Mouse (Mus musculus) CD8-positive naive resting alpha-beta T cell, adult 2 months (primary cell): ENCODE measurements around the gene Traf3ip3.

Source experiments
- DNase-seq, 2 experiments: peaks; one replicate each; pipeline ENCODE4 v3.0.0; 2022; ENCODE audit warnings: low read depth in 2 of 2, low spot score in 2 of 2

Traf3ip3 gene

DNA sequence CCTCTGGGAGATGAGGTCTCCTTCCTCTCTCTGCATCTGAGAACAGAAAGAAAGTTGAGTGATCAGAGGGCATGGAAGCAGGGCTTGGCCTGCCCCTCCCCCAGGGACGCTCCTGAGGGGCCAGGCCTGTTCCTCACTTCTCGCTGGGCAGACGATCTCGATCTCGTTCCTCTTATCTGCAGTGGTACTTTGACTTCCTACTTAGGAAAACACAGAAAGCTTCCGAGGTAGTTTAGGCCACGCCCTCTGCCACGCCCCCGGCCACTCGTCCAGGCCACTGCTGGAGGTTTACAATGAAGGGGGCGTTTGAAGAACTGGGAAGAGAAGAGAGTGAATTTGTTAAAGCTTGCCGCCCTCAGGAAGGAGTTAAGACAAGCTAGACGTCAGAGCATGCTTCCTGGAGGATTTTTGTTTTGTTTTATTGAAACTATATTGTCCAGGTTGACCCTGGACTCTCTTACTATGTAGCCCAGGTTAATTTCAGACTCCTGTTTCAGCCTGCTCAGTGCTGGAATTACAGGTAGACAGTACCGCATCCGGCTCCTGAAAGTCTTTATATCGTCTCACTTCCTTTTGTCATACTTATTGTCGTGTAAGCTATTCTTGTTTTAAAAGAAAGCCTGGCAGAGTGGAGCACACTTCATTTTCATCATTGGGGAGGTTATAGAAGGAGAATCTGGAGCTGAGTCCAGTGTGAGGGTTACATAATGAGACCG, 41.0 kb downstream of the Traf3ip3 start:
- no peak for DNase-seq

DNA sequence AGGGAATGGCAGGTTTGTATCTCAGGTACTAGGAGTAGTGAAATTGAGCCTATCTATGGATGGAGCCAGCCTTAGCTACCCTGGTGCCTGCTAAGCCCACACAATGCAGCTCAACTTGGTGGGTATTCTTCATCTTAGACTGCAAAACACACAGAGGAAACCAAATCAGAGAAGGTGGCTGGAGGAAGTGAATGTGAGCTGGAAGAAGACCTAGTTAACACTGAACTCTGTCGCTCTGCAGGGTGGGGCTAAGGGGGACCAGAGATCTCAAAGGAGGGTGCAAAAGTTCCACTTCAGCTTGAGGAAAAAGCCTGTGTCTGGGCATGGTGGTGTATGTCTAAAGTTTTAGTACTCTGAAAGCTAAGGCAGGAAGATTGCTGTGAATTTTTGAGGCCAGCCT, 41.9 kb downstream of the Traf3ip3 start:
- no peak for DNase-seq

DNA sequence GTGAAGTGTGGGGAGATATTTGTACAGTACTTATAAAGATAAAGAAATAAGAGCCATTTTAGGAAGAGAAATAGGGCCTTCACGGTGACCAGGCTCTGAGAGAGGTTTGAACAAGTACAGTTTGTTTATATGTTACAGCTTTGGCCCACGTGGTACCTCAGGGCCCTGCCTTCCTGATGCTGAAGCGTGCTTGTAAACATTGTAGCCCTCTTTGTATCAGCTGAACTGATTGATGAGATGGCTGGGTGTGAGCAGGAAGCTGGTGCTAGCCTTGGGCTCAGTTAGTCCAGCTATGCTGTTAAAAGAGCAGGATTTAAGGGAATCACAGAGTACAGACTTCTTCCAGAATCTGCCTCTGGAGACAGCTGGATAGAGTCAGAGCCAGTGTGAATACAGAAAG, 42.3 kb downstream of the Traf3ip3 start:
- DNase-seq = no peak

DNA sequence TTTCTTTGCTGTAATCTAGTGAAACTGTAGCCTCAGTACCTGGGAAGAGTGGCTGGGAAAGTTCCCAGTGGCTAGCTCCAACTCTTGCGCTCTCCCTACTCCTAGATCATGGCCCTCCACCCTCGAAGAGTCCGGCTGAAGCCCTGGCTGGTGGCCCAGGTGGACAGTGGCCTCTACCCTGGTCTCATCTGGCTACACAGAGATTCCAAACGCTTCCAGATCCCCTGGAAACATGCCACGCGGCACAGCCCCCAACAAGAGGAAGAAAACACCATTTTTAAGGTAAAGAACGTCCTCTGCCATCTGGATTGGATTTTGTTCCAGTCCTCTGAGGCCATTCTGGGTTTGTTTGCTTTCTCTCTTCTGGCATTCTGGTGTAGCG, 44.4 kb downstream of the Traf3ip3 start:
- no peak for DNase-seq

DNA sequence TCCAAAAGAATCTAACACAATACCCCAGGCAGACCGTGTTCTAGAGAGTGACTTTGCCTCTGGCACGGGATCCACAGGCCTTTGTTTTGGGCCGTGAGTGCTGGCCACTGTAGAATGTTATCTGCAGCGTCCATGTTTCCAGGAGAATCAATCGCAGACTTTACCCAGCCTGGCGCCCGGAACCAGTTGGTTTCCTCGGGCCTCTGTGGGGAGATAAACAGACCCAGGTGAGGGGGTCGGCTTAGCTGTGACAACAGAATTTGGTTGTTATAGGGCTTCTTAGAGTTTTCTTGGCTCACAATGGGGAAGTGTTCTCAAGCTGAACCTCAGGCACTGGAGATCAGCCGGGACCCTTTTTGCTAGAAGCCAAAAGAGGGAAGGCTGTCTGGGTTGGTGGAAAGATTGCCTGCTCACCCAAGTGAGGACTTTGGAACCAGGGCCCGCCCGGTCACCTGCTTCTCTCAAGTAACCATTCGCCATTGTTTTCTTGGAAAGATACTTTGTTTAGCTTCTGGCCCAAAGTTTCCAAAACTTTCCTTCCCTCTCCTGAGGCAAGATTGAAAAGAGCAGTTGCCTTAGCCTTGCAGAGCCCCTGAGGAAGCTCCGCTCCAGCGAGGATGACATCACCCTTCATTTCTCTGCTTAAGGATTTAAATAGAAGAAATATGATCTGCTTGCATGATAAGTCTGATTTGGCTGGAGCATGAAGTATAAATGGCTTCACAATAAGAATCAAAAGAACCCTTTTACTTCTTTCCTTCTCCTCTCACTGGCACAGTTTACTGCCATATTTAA, 45.0 kb downstream of the Traf3ip3 start:
- DNase-seq = no peak

DNA sequence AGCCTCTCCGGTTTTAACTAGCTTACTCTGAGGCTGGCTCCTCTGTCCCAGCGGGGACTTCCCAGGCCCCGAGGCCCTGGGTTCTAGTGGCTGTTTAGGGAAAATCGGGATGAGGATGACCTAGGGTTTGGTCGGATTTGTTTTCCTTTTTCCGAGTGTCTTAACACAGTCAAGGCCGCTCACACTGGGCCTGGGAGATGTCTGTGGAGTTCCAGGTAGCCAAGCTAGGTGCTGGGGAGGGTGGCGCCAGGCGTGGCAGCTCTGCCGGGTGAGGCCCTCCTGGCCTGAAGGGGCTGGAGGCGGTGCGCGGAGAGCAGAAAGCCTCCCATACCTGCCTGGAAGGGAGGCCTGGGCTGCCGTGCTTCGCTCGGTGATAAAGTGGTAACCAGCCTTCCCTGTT, 47.9 kb downstream of the Traf3ip3 start:
- no peak for DNase-seq

DNA sequence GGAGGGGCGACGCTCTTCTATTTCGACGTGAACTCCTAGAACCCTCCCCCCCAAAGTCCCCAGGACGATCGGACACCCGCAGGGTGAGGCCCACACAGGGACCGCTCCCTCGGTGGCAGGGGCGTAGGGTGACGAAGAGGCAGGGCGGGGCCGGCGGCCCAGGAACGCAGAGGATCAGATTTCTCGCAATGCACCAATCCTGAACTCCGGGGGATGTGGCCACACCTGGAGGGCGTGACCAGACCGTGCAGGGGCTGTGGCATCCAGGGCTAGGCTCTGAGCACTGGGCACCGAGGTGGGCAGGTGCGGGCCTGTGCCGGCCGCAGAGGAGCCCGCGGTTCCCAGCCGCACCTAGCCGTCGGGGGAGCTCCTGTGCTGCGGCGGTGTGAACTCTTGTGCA, 48.6 kb downstream of the Traf3ip3 start, which contains the start of gene Irf6:
Gene Irf6, plus strand, starts transcription at position 240 of the 400 bp plus-strand sequence.
- DNase-seq = peak in 1 of 2 experiments; percentile 45

DNA sequence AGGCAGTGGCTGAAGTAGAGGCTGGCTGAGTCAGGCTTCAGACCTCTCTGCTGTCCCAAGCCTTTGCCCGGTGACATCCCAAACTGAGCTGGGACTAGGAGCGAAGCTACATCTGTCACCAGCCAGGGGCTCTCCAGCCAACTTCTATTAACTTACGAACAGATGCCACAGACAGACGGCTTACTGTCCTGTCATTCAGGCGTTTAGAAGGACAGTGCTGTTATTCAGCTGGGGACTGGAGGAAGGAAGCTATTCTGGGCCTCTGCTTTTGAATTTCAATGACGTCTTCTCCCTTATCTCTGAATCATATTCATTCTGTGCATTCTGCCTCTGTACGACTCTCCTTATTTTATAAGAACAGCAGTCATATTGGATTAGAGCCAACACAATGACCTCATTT, 50.4 kb downstream of the Traf3ip3 start:
- no peak for DNase-seq

DNA sequence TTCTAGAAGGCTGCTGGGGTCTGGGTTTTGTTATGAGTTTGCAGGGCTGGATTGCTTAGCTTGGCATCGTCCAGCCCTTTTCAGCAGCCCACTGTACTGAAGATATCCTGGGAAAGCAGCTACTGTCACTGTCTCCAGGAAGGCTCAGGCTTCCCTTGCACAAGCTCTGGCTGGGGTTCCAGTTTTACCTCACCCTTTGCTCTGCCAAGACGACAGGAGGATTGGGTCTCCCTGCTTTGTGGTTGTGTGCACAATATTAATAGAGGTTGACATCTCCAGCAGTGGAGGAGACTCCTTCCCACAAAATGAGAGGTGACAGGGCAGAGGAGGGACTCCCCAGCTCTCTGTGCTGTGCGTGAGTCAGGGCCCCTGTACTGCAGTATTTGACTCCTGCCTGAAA, 52.3 kb downstream of the Traf3ip3 start:
- no peak for DNase-seq

DNA sequence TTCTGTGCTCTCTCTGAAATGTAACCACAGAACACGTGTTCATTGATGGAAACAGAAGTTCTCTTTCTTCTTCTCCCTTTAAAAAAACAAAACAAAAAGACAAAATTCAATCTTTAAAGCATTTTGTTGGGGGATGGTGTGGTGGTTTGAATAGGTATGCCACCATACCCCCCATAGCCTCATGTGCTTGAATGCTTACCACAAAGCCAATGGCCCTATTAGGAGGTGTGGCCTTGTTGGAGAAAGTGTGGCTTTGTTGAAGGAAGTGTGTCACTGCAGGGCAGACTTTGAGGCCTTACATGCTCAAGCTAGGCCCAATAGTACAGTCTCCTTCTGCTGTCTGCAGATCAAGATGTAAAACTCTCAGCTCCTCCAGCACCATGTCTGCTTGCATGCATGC, 55.1 kb downstream of the Traf3ip3 start:
- DNase-seq = peak in 1 of 2 experiments; percentile 19

DNA sequence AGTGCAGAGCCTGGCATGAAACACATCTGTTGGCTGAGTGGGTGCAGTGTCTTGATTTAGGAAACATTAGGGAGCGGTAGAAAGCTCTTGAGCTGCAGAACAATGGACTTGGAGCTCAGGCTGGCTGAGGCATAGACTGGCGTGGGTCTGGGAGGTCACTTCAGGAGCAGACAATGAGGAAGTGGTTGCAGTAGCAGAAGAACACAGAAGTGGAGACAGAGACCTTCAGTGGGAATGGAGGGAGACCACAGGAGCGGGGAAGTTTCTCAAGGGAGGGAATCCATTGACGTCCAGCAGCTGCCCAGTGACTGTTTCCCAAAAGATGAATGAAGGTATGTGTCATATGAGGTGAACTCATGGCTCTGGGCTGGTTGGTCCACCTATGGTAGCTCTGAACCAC, 56.4 kb downstream of the Traf3ip3 start:
- DNase-seq = no peak

DNA sequence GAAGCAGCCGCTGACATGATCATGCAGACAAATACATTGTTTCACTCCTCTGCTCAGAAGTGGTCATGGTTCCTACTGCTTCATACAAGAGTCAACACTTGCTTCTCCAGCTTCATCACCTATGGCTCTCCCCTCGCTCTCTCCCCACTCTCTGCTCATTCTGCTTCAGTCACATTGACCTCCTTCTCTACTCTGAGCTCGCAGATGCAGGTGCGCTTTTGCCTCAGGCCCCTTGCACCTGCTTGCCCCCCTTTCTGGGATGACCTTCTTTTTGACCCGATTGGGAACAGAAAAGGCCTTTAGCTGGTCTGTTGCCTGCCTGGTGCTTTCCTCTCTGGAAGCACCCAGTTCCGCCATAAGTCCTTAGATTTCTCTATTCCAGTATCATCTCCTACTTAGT, 57.0 kb downstream of the Traf3ip3 start:
- no peak for DNase-seq

DNA sequence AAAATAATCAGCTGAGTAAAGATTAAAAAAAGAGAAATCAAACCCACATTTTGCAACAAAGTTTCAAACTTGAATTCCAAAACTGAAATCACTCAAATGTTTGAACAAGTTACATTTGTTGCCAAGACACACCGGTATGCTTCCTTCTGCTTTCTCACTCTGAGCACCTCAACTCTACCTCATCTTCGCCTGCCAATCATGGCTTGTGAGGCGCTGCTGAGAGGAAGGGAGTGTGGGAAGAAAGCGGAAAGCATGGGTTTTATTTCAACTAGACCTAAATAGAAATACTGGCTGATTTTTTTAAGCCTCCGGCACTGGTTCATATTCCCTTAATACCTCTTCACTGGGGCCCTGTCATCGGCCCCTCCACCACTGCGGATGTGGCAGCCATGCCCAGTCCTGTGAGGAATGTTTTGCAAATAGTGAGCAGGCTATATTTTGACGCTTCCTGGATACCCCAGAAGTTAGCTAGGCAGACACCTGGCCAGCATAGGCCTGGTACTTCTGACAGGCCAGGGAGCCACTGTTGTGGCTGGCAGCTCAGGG, 58.9 kb downstream of the Traf3ip3 start:
- DNase-seq = no peak

DNA sequence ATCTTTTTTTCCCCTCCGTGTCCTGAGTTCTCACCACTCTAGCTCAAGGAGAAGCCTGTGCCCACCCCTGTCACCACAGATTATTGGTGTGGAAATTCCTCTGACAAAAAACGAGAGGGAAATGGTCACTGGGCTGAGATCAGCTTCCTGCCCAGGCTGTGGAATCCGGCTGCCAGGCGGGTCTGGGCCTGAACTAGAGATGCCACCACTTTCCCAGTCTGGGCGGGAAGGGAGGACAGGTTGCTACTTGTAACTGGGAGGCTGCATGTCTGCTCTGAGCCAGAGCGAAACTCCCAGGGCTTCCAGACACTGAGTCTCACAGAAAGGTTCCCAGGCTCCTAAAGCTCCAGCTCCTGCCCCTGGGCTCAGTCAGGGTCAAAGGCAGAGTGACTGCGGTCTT, 60.4 kb downstream of the Traf3ip3 start:
- DNase-seq = no peak

DNA sequence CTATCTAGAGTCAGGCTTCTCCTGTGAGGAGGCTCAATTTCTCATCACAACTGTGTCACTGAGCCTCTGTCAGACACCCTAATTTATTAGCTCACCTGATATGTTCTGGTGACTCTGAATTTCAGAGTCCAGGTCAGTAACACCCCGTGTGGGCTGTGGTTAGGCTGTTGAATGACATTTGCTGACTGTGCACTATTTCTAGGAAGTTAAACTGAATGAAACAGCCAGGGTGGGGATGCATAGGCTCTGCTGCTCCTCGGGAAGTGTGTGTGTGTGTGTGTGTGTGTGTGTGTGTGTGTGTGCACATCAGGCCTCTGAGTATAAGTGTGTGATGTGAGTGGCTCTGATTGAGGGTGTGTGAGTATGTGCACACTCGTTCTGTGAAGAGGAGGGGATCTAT, 62.8 kb downstream of the Traf3ip3 start:
- DNase-seq = no peak

DNA sequence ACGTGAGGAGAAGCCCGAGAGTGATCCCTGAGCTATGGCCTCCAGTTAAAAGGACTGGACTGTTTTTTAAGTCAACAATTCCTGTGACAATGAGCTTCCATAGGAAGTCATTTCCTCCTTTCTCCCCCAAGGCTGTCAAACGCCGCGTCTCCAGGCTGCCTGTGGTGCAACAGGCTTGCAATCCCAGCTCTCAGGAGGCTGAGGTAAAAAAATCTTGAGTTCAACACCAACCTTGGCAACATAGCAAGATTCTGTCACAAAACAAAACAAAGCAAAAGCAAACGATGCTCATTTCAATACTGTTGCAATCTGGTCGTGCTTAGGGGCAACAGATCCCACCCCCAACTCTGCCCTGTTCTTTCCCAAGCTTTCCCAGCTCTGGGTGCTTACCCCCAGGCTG, 63.4 kb downstream of the Traf3ip3 start:
- DNase-seq = no peak

DNA sequence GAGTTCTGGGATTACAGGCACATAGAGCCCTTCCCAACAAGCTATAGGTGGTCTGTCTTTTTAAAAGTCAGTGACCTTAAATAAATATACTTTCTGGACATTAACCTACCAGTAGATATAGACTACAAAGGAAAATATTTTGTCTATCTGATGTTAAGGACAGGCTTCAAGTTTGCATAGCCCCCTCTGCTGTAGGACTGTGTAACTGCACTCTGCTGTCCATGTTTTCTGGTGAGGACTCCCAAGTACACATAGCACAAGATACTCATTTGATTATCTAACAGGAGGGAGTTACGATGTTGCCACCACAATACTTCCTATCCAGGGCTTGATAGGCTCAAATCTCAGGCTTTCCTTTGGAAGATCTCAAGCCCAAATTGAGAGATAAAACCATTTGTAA, 67.8 kb downstream of the Traf3ip3 start:
- no peak for DNase-seq

DNA sequence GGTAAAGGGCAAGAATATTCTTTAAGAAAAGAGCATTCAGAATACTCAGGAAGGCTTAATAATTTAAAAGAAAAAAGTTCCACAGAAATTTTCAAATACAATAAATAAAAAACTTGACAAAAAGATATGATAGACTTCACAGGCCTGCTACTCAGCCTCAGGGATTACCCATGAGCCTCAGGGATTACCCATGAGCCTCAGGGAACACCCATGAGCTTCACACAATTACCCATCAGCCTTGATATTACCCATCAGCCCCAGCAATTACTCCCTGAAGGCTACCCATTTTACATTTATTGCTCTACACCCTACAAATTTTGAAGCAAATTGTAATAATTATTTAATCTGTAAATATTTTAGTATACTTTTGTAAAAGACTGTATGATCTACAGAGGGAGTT, 69.1 kb downstream of the Traf3ip3 start:
- DNase-seq = no peak

DNA sequence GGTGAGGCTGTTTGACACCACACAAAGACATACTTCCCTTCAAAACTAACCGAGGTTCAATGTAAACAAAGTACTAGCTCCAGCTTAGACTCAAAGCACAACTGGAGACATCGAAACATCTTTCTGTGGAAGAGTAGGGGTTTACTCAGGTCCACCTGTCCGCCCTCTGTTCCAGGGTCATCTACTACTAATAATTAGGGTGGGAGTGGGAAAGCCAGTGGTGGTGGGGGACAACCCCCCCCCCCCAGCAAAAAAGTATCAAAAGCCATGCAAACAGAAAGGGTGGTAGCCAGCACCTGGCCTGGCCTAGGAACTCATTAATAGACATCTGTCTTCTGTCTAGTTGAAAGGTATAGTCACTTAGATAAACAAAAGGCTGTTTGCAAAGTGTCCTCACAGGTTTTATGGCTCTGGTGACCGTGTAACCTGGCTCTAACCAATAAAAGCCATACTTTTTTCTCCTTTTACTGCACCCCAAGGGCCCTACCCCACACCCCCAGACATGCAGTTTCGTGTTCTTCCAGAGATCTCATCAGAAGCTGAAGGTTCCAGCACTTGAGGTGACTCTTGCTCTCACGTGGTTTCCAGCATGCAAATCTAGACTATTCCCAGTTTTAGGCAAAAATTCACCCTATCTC, 70.1 kb downstream of the Traf3ip3 start:
- DNase-seq = no peak

DNA sequence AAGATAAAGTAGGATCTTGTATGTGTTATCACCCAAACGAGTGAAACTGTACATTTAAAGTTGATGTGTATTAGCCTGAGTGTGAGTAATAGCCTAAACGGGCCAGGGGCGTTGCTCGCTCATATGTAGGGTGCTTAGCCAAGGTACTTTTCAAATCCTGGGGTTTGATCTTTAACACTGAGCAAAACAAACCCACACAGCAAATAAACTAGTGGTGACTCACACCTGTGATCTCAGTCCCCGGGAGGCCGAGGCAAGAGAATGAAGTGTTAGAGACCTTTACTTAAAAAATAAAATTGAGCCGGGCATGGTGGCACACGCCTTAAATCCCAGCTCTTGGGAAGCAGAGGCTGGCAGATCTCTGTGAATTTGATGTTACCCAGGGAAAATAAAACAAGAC, 70.7 kb downstream of the Traf3ip3 start:
- DNase-seq = no peak

DNA sequence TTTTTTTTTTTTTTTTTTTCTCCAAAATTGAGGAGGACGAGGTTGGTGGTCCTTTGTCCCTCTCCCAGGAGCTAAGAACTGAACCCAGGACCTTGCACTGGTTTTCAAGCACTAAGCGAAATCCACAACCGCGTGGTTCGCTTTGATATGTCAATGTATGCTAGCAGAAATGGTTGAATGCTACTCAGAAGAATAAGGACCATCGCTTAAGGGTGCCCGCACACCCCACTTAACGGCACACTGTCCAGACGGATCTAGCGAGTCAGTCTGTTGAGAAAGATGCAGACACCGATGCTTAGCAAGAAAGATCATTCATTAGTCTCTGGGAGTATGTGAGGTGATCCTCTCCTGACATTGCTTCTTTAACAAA, 71.1 kb downstream of the Traf3ip3 start:
- DNase-seq = peak in 1 of 2 experiments; percentile 14
